Mouse (Mus musculus) left cerebral cortex, postnatal 4 days (tissue): ENCODE measurements at regions not wholly inside any gene's neighbourhood (a gene's known extent, or its start where the extent isn't known, plus 50 kb on each side); places are given as distances from the start of the nearest gene placed in this dataset.

ENCODE experiments used
- DNase-seq: peaks from one replicate; pipeline ENCODE4 v3.0.0-alpha.2; 2022
- intact Hi-C: fragments of 180-260 bp; cut with DNase I; formaldehyde crosslinking; loops from one replicate; pipeline ENCODE4 v1.15.1; 2025

DNA sequence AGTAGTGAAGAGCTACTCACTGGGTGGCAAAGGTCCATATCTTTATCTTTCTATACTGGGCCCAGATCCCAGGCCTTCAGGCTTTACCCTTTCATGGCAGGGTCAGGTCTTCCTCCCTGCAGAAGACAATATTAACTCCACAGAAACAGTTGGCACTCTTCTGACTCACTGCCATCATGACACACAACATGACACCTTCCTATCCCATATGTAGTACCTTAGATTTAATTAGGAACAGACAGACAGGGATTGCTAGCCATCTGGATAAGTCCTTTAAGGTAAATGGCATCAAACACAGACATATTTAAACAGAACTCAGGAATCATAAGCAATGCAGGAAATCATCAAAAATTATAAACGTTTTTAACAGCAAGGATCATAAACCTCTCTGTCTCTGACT, 815.0 kb upstream of the Gm597 start:
- DNase-seq = peak; percentile 7
- intact Hi-C loops = no loop called here

DNA sequence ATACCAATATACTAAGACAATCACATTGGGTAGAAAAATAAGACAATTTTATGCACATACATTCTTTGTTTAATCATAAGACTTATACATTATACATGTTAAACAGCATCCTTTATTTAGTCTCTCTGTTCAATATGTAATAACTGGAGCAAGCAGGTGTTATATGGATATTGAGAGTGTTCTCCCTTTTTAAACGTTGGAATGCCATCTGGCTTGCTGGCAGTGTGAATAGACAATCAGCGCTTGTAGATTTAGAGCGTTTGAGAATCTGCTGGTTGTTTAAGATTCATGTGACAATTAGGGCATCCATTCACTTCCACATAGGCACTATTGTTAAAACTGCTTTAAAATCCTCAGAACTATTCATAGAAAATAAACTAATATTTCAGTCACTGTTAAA, 807.8 kb upstream of the Gm597 start:
- DNase-seq = no peak
- intact Hi-C loops = no loop called here
